Mouse (Mus musculus): Measurements from ENCODE around the gene Ostm1. TPM values are rescaled to one million over a fixed set of nuclear protein-coding genes. Genes with fewer than 3 reads are reported as not detected.

The Ostm1 gene
- total RNA-seq, 4 experiments from 2014 or later = 18.6 to 21.5 (median 20.9) TPM

DNA sequence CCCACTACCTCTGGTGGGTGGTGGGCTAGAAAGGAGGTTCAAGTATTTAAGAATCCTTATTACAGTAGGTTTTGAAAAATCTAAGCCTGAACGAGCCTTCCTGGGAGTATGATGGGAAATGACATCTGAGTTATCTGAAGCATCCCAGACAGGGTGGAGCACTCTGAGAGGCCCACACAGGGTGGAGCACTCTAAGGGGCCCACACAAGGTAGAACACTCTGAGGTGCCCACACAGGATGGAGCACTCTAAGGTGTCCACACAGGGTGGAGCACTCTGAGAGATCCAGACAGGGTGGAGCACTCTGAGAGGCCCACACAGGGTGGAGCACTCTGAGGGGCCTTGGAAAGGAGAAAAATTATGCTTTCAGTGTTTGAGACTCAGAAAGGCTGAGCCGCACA lies 42.3 kb downstream of the Ostm1 start:
- DNase-seq (ENCODE audit: low spot score in 2 of 2) = no peak

GRCm38 (mm10) chr10:42630596-42631355 lies 47.2 kb downstream of the Ostm1 start:
- DNase-seq (ENCODE audit: low spot score in 2 of 2) = no peak

- DNase-seq (ENCODE audit: low spot score in 2 of 2) = no peak
These were observed 48.3 kb downstream of the Ostm1 start for GRCm38 (mm10) chr10:42631754-42632452.

- DNase-seq (ENCODE audit: low spot score in 2 of 2) = no peak
These were observed 49.1 kb downstream of the Ostm1 start for GRCm38 (mm10) chr10:42632453-42633360.

DNA sequence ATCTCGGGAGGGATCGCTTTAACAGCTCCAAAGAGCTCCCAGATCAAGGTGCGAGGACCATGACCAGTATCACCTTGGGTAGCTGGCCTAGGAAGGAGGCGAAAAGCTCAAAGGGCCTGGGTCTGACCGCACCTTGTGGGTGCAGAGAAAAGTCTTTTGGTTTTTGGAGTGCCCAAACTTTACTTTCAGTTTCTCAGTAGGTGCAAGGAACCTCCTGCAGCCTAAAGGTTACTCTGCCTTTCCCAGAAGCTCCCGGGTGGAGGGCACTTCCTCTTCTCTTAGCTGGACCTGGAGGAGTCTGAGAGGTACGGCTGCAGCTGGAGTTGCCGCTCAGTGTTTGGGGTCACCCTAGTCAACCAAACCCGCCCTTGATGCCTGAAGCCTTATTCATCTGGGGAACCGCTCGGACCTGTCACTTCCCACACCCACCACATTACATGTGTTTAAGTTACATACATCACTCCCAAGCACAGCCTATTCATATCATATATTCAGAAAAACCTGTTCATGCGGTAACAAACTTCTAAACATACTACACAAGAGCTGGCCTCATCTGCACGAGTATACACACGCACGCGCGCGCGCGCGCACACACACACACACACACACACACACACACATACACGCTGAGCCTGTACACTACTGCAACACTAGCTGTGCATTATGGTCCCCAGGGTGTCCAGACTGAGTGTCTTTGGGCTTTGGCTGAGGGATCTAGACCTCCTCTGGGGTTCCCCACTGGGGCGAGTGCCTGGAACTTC lies 49.9 kb downstream of the Ostm1 start:
- no peak for DNase-seq (ENCODE audit: low spot score in 2 of 2)

DNA sequence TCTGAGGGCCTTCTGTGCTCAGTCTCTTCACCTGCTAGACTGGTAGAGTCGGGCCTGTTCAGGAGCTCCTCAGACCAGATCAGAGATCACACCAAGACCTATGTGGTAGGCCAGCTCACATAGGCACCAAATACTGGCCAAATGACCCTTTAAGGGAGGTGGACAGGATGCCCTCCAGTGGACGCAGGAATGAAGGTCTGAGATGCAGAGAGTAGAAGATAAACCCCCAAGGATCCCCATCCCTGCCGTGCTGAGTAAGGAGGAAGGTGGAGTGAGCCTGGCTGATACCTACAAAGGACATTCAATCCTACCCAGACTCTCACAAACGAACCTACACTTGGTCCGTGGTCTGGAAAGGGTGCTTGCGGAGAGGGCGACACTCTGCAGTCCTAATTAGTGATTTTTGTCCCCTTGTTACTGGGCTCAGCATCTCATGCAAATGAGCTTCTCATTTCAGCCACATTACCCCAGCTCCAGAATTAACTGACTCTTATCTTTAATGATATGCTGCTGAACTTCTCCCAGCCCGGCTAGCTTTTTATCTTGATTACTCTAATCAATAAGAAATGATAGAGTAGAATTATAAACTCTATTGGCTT lies 50.6 kb downstream of the Ostm1 start:
- no peak for DNase-seq (ENCODE audit: low spot score in 2 of 2)

- DNase-seq (ENCODE audit: low spot score in 2 of 2) = no peak
These were observed 51.4 kb downstream of the Ostm1 start for GRCm38 (mm10) chr10:42635046-42635445.

GRCm38 (mm10) chr10:42635566-42636359 lies 52.1 kb downstream of the Ostm1 start:
- no peak for DNase-seq (ENCODE audit: low spot score in 2 of 2)

GRCm38 (mm10) chr10:42636360-42637182 lies 52.9 kb downstream of the Ostm1 start:
- DNase-seq (ENCODE audit: low spot score in 2 of 2) = no peak

GRCm38 (mm10) chr10:42637183-42637788 lies 53.7 kb downstream of the Ostm1 start:
- no peak for DNase-seq (ENCODE audit: low spot score in 2 of 2)

DNA sequence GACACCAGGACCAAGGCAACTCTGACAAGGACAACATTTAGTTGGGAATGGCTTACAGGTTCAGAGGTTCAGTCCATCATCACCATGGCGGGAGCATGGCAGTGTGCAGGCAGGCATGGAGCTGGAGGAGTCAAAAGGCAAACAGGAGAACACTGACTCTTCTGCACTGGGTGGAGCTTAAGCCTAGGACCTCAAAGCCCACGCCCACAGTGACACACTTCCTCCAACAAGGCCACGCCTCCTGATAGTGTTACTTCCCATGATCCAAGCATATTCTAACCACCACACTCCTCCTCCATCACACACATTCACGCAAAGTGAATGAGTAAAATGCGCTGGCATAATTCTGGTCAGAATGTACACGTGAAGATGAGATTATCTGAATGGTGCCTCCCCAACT lies 56.2 kb downstream of the Ostm1 start:
- DNase-seq (ENCODE audit: low spot score in 2 of 2) = no peak

DNA sequence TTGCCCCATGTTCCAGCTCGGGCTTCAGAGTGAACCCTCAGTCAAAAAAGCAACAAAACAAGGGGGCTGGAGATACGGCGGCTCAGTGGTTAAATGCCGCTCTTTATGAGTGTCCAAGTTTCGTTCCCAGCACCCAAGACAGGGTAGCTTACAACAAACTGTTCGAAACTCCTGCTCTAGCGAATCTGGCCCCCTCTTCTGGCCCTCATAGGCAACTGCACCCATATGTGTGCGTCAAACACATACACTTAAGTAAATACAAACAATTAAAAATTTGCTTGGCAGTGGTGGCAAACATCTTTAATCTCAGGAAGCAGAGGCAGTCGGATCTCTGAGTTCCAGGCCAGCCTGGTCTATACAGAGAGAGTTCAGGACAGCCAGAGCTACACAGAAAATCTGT lies 60.0 kb downstream of the Ostm1 start:
- no peak for DNase-seq (ENCODE audit: low spot score in 2 of 2)

- no peak for DNase-seq (ENCODE audit: low spot score in 2 of 2)
These were observed 62.7 kb downstream of the Ostm1 start for GRCm38 (mm10) chr10:42646340-42646739.

DNA sequence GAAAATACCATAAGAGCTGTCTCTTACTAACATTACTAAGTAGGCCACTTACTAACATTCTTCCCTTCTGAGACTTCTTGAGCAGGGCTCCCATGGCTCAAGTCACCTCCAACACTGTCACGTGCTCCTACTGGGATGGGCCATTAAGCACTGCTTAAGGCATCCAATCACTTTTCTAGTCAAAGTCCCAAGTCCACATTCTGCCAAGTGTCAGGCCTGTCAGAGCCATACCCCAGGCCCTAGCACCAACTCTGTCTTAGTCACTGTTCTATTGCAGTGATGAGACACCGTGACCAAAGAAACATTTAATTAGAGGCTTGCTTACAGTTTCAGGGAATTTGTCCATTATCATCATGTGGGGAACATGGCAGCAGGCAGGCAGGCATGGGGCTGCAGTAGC lies 78.3 kb downstream of the Ostm1 start:
- no peak for DNase-seq (ENCODE audit: low spot score in 2 of 2)

- no peak for DNase-seq (ENCODE audit: low spot score in 2 of 2)
These were observed 86.3 kb downstream of the Ostm1 start for GRCm38 (mm10) chr10:42669970-42670369.

- DNase-seq (ENCODE audit: low spot score in 2 of 2) = no peak
These were observed 89.2 kb downstream of the Ostm1 start for GRCm38 (mm10) chr10:42672798-42673197.

GRCm38 (mm10) chr10:42675571-42675970 lies 91.9 kb downstream of the Ostm1 start:
- DNase-seq (ENCODE audit: low spot score in 2 of 2) = no peak

DNA sequence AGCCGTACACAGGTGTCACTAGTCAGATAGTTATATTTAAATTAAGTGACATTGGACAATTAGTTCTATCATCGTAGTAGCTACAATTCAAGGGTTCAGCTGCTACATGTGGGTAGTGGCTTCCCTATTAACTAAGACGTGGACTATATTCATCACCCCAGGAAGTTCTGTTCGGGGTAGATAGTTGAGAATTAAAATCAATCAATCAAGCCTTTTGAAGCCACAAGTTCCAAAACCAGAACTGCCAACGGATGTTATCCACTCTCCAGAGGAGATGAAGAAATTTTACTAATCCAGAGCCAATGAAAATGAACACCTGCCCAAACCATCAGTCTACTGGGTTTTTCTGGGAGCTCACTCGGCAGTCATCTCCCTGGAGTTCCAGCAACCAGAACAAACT lies 94.7 kb downstream of the Ostm1 start:
- no peak for DNase-seq (ENCODE audit: low spot score in 2 of 2)
